In genomic region chr19:30613150-30613865, GRCm38 (mm10) we compare ENCODE assay signal across 34 mouse cellular contexts.
"Had no signal": no experiment of that assay in that cellular context is flagged by ENCODE, and none has a peak within 500 bp of the region (broad histone marks: within the 10 kb centered on the region; RNA-seq: fewer than 3 reads in every experiment).

No protein-coding gene starts in this region.

- DNase-seq: heart, postnatal 10 days; heart, postnatal 14 days; heart, postnatal 36 days; heart, postnatal 4 days; kidney, adult 11 months; kidney, adult 18-20 months; kidney, adult 2 months; kidney, adult 8-10 months; kidney, adult 9 months; kidney, postnatal 10 days; kidney, postnatal 14 days; kidney, postnatal 25 days; kidney, postnatal 36 days; kidney, postnatal 4 days; layer of hippocampus, adult 9-11 months; layer of hippocampus, postnatal 36 days had no signal

- H3K4me1 ChIP-seq: heart, embryonic 12.5 days; heart, embryonic 13.5 days; heart, embryonic 15.5 days; hindbrain, embryonic 10.5 days; hindbrain, embryonic 12.5 days; hindbrain, embryonic 13.5 days; hindbrain, embryonic 15.5 days; intestine, embryonic 15.5 days; kidney, embryonic 15.5 days had no signal

- ATAC-seq: hindbrain, embryonic 16.5 days; hindbrain, postnatal 0 days; inflammation-experienced regulatory T-cells, adult 6 months; intestine, embryonic 15.5 days; intestine, embryonic 16.5 days; intestine, postnatal 0 days had no signal

- H3K36me3 ChIP-seq: heart, embryonic 12.5 days; heart, embryonic 15.5 days; hindbrain, embryonic 10.5 days; hindbrain, embryonic 12.5 days; hindbrain, embryonic 13.5 days; hindbrain, embryonic 15.5 days; intestine, embryonic 15.5 days; kidney, embryonic 15.5 days had no signal

- H3K9ac ChIP-seq: heart, embryonic 12.5 days; heart, embryonic 13.5 days; heart, embryonic 15.5 days; hindbrain, embryonic 12.5 days; hindbrain, embryonic 13.5 days; hindbrain, embryonic 14.5 days; hindbrain, embryonic 15.5 days; intestine, embryonic 15.5 days; kidney, embryonic 15.5 days had no signal

- H3K4me2 ChIP-seq: heart, embryonic 12.5 days; heart, embryonic 13.5 days; heart, embryonic 15.5 days; hindbrain, embryonic 12.5 days; hindbrain, embryonic 13.5 days; hindbrain, embryonic 14.5 days; hindbrain, embryonic 15.5 days; intestine, embryonic 15.5 days; kidney, embryonic 15.5 days had no signal

- H3K4me3 ChIP-seq: heart, embryonic 12.5 days; heart, embryonic 13.5 days; heart, embryonic 15.5 days; hindbrain, embryonic 10.5 days; hindbrain, embryonic 12.5 days; hindbrain, embryonic 13.5 days; hindbrain, embryonic 15.5 days; intestine, embryonic 15.5 days; kidney, embryonic 15.5 days; layer of hippocampus, adult 2 months; left cerebral cortex, adult 2 months had no signal

- H3K9me3 ChIP-seq: heart, embryonic 15.5 days; hindbrain, embryonic 13.5 days; hindbrain, embryonic 15.5 days; intestine, embryonic 15.5 days; kidney, embryonic 15.5 days had no signal

- H3K27ac ChIP-seq: heart, embryonic 13.5 days; heart, embryonic 15.5 days; hindbrain, embryonic 10.5 days; hindbrain, embryonic 12.5 days; hindbrain, embryonic 13.5 days; hindbrain, embryonic 14.5 days; hindbrain, embryonic 15.5 days; hindbrain, postnatal 0 days; intestine, embryonic 15.5 days; kidney, embryonic 15.5 days; kidney, postnatal 0 days; layer of hippocampus, adult 2 months; left cerebral cortex, adult 2 months had no signal

- H3K27me3 ChIP-seq: heart, embryonic 12.5 days; heart, embryonic 13.5 days; heart, embryonic 15.5 days; hindbrain, embryonic 12.5 days; hindbrain, embryonic 13.5 days; hindbrain, embryonic 15.5 days; intestine, embryonic 15.5 days; kidney, embryonic 15.5 days had no signal
